Mouse (Mus musculus): ENCODE data around the gene Lrrc57. TPM values are rescaled to one million over a fixed set of nuclear protein-coding genes. Genes with fewer than 3 reads are reported as not detected.

Gene Lrrc57
- polyA plus RNA-seq, 2 experiments from 2014 or later, result 30.7 to 32.2 TPM

Other genes with a start within 250 kb of the Lrrc57 start
- 10 to 100 TPM; 17.6 to 21.6 TPM for gene Ganc, start 205.6 kb downstream of the Lrrc57 start, polyA plus RNA-seq (2017; shearing (Covaris generic))
- 10 to 100 TPM; 17.9 to 28.6 TPM for gene Tmem87a, start 205.4 kb downstream of the Lrrc57 start, polyA plus RNA-seq (2017; shearing (Covaris generic))
- 10 to 100 TPM; 32.1 to 37.2 TPM for gene Capn3, start 153.5 kb downstream of the Lrrc57 start, polyA plus RNA-seq (2017; shearing (Covaris generic))
- 10 to 100 TPM; 23.3 to 25.1 TPM for gene Zfp106, start 45.7 kb downstream of the Lrrc57 start, polyA plus RNA-seq (2017; shearing (Covaris generic))
- gene Snap23, start 41.8 kb downstream of the Lrrc57 start, polyA plus RNA-seq (2017; shearing (Covaris generic)), result 10 to 100 TPM; 58.1 to 58.3 TPM
- 10 to 100 TPM; 18.1 to 19.6 TPM for gene Haus2, start 137 bp downstream of the Lrrc57 start, polyA plus RNA-seq (2017; shearing (Covaris generic))
- under 1 TPM; 0.60 to 0.62 TPM for gene Stard9, start 19.6 kb upstream of the Lrrc57 start, polyA plus RNA-seq (2017; shearing (Covaris generic))
- 1 to 10 TPM; 6.1 to 6.5 TPM for gene Cdan1, start 240.6 kb upstream of the Lrrc57 start, polyA plus RNA-seq (2017; shearing (Covaris generic))
- under 1 TPM; 0.67 to 0.85 TPM for gene Ttbk2, start 241.1 kb upstream of the Lrrc57 start, polyA plus RNA-seq (2017; shearing (Covaris generic))